15 mouse cellular contexts compared by ENCODE assay signal in the genomic region with DNA sequence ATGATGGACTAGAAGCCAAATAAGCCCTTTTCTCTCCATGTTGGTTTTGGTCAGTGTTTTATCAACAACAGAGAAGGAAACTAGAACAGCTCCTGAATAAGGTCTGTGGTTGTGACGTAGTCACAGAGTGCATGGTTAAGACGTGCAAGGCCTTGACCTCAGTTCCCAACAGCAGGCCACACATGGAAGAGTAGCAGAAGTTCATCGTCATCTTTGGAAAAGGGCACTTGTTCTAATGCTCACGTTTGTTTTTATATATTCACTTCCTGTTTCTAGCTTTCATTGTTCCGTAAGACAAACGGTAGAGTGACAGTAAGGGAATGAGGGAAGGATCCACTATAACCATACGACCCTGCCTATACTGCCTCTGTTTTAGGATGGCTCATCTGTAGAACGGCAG.
"Had no signal": no experiment of that assay in that cellular context is flagged by ENCODE, and none has a peak within 500 bp of the region (broad histone marks: within the 10 kb centered on the region; RNA-seq: fewer than 3 reads in every experiment).

No protein-coding gene starts in this region.

- H3K9me3 ChIP-seq: limb, embryonic 10.5 days; limb, embryonic 13.5 days; liver, embryonic 13.5 days; midbrain, embryonic 15.5 days; neural tube, embryonic 13.5 days had no signal

- ATAC-seq: lung, postnatal 0 days; midbrain, embryonic 15.5 days had no signal

- DNase-seq: kidney, adult 11 months; kidney, adult 8-10 months; kidney, postnatal 14 days; kidney, postnatal 4 days; liver; liver, embryonic 13.5 days; lung, embryonic 14.5 days; thymus, adult 18-20 months; thymus, postnatal 36 days had no signal

- H3K27me3 ChIP-seq: limb, embryonic 13.5 days; liver, embryonic 13.5 days; midbrain, embryonic 15.5 days; neural tube, embryonic 13.5 days had no signal

- H3K4me1 ChIP-seq: midbrain, embryonic 15.5 days; neural tube, embryonic 13.5 days had no signal

- H3K27ac ChIP-seq: limb, embryonic 10.5 days; limb, embryonic 13.5 days; liver, embryonic 13.5 days; midbrain, embryonic 15.5 days; neural tube, embryonic 13.5 days had no signal

- H3K4me3 ChIP-seq: limb, embryonic 10.5 days; limb, embryonic 13.5 days; liver, embryonic 13.5 days; midbrain, embryonic 15.5 days; myocyte; neural tube, embryonic 13.5 days had no signal

- H3K36me3 ChIP-seq: limb, embryonic 10.5 days; limb, embryonic 13.5 days; liver, embryonic 13.5 days; midbrain, embryonic 15.5 days; neural tube, embryonic 13.5 days had no signal
